Mouse (Mus musculus) kidney, adult 9 months (tissue): ENCODE data around the gene Uggt2.
"Not testable (repeated sequence)": the region's sequence is repeated elsewhere in the genome, so short reads cannot be mapped to it uniquely, and the experiment has no call there.

Experiments
- DNase-seq: peaks from one replicate; pipeline ENCODE4 v3.0.0; 2022

Gene Uggt2

DNA sequence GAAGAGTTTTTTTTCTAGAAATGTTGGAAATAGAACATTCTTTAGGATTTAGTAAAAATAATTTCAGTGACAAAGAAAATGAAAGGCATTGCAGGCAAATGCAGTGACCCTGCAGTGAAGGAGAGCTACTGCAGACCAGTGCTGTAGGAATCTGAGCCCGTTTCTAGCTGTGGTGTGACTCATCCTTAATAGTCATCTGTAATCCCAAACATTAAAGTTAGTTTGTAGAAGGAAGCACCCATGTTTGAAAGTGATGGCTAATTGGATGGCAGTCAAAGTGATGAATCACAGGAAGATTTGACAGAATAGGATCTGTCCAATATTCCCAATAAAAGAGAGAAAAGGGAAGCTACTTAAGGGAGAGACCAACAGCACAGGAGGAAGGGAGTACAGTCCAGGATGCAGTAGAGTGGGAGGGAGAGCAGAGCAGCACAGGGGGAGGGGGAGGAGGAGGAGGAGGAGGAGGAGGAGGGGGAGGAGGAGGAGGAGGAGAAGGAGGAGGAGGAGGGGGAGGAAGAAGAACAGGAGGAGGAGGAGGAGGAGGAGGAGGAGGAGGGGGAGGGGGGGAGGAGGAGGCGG, 71.5 kb downstream of the Uggt2 start:
- no peak for DNase-seq

DNA sequence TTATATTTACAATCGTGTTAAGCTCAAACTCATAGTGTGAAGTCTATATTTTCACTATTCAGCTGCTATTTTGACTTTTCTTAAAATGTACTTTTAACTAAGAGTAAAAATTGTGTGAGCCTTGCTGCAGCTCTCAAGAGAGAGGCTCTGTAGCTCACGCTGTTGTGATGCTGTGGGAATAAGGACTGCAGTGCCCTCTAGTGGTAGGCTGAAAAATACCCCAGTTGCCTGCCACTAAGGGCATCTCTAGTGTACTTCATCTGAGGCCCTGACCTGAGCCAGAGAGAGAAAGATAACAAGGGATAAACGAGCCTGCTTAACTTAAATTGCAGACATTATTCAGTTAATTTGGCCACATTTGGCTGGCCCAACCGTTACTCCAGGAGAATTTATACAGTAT, 72.1 kb downstream of the Uggt2 start:
- peak; percentile 81 for DNase-seq

DNA sequence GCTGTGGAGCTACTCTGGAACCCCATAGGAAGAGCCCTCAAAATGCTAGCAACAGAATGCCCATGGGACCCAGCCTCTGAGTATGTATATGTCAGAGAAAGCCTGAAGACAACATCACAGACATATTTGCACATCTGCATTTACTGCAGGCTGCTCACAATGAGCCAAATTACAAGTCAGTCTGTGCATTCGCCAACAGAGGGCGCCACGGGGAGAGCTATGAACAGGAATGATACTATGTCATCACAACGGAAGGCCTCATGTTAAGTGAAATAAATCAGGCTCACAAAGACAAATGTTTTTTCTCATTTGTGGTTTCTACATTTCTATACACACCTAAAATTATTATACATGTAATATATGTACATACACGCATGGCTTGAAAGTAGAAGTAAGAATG, 73.3 kb downstream of the Uggt2 start:
- DNase-seq, result peak; percentile 22

DNA sequence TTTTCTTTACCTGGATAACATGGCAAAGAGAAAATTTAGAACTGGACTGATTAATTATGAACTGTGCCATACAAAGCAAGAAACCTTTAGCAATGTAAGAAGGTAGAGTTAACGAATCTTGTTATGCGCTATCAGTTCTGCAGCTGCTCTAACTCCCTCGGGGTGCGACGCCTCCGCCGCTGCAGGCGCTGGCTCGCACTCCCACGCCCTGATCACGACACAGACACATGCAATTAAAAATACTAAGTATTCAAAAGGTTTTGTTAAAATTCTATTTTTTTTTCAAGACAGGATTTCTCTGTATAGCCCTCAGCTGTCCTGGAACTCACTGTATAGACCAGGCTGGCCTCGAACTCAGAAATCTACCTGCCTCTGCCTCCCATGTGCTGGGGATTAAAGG, 85.7 kb downstream of the Uggt2 start:
- DNase-seq, result no peak

DNA sequence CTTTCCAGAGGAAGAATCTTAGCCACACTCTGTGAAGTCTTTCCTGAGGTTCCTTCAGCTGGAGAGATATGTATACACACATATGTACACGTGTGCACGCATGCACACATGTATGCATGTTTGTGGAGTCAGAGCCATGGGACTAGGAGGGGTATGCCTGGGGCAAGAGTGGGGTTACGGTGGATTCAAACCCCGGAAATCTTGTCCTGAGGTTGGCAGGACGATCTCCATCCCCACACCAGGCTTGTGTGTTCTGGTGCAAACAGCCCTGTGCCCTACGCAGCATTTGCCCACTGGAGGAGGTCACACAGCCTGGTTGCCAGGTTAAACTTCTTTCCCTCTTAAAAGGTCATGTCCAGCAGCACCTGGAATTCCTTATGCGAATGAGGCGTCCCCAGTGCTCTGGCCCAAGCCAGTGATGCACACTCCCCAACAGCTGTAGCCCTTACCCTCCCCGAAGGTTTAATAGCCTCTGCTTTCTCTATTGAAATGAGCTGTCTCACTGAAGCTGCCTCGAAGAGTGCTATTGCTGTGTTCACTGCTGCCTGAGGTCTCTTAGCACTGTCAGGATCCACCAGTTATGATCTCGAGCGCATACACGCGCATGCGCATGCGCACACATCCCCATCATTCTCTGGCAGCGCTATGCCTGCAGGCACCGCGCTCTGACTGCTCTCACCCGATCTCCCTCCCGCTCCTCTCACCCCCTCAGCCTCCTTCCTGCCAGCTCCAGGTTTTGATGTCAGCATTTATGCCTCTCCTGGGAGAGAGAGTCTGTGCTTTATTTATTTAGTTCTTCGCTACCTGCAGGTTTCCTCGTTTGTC, 86.4 kb downstream of the Uggt2 start:
- DNase-seq, result peak; percentile 26

DNA sequence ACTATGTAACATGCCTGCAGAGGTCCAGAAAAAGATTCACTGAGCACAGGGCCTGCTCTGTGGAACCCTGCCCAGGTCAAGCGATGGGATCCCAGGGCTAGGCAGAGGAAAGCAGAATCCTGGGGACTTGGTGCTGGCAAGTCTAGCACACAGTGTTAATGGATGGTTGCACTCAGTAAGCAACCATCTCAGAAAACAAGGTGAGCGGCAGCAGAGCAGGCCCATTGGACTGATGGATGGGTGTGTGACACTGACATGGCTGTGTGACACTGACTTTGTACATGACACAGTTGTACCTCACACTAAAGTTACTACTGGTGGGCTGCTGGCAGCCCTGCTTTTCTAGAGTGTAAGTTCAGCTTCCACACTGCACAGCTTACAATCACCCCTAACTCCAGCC, 89.7 kb downstream of the Uggt2 start:
- DNase-seq, result no peak

DNA sequence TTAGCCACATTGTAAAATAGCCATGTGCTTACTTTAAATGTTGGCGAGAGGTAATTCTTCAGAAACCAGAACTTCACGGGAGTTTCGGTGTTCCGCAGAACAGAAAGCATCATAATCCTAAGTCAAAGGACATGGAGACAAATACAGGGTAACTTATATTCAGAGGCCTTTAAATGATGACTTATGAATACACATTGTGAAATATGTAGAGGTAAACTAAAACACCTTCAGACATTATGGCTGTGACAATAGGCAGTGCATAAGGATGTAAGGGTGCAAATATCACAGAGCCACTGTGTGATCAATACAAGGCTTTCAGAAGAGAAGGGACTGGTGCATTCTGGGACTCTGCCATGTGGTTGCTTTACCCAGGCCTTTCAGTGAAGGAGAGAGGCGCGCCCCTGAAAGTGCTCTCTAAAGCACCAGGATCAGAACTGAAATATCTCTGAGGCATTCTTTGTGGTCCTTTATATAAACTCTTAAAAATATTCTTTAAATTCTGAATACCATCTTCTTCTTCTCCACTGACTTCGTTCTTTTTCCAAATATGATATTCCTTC, 91.1 kb downstream of the Uggt2 start:
- no peak for DNase-seq

DNA sequence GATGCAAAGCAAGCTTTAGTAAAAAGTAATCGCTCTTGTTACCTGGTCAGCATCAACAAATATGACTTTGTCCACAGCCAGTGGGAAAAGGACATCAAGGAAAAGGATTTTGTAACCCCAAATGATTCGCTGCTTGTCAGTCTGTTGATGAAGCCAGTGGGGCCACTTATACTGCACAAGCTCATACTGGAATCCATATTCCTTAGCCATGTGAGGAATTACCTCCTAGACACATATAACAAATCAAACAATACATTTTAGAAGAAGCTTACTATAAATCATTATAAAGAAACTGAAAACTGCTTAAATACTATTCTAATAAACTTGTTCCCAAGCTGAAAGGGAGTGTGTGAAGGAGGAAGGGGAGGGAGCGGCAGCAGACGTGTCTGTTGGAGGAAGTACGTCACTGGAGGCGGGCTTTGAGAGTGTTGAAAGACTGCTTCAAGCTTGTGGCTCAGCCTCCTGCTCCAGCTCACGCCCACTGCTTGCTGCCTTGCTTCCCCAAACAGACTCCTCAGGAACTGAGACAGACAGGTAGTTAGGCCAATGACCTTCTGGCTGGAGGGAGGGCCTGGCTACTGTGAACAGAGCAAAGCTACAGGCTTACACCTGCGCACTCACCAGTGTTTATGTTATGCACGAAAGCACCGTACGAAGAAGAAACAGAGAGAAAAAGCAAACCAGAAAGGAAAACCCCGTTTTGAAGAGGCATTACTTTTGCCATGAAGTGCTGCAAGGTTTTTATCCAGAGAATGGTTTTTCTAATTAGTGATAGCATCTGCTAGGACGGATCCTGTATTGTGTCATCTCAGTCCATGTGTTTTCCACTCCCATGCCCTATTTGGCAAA, 91.9 kb downstream of the Uggt2 start:
- DNase-seq, result peak; percentile 99

DNA sequence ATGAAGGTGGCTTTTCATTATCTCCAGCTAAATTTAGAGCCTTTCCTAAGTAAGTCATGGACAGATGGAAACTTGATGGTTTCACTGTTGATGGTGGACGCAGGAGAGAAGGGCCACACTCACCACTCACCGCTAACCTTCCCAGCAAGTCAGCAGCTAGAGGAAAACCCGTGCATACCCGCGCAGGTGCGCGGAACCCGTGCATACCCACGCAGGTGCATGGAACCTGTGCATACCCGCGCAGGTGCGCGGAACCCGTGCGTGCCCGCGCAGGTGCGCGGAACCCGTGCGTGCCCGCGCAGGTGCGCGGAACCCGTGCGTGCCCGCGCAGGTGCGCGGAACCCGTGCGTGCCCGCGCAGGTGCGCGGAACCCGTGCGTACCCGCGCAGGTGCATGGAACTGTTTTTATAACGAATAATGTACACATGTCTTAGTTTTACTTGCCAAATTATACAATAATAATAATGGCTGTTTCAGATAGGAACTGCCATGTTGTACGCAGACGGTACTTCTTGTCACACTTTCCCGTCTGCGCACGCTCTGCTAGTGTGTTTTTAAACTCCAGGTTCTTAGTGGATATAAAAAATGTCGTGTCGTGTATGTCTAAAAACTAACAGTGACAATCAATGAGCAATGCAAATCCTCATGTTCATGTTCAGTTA, 92.7 kb downstream of the Uggt2 start:
- peak; percentile 28 for DNase-seq

DNA sequence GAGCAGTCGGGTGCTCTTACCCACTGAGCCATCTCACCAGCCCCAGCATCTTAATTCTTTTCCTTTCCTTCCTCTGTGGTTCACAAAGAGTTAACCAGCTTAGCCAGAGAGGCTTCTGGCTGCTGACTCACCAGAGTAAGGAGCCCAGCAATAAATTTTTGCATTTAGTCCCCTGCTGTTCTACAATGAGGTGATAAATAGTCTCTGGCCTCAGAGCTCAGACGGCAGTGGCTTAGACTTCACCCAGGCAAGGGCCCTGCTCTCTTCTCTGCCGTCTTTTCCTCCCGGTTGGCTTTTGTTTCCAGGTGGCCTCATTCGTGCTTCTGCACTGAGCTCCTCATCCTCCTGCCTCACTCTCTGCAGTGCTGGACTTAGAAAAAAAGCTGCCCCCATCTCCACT, 93.4 kb downstream of the Uggt2 start:
- DNase-seq, result no peak

DNA sequence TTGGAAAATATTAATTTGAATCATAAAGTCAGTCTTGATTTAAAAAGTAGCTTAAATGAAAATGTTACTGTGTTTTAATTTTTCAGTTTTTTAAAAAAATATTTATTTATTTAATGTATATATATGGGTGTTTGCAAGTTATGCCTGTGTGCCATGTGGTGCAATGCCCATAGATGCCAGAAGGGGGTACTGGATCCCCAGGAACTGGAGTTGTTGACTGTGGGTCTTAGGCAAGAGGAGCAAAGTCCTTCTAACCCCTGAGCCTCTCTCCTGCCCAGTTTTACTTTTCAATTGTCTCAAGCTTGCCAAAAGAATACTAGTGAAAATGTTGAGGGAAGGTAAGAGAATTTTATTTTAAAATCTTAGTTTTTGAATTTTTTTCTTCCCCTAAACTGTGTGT, 95.9 kb downstream of the Uggt2 start:
- DNase-seq, result peak; percentile 73

DNA sequence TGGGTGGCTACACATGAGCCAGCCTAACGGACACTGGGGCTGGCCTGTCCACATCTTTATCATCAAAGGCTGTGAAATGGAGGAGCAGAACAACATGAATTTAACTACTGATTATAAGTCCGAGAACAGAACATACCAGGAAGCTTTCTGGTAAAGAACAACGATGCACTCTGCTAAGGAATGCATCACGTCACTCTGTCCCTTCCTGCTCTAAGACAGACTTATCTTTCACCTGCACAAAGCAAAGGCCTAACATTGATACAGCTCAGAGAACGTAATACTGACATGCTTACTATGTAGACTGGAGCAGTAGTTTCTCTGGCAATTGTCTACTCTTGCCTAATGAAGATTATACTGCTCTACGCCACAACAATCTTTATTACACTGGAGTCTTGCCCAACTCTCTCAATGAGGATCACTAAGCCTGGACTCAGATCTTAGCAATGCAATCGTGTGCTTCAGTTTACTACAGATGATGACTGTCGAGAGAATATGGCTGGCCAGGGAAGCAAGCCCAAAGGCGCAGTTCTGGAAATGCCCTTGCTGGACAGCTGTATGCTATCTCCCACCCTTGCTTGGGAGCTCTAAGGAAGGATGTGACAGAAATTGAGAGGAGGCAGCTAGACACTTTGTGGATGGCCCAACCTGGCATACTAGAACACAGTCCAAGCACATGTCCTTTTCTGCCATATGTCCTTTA, 103.9 kb downstream of the Uggt2 start:
- no peak for DNase-seq

DNA sequence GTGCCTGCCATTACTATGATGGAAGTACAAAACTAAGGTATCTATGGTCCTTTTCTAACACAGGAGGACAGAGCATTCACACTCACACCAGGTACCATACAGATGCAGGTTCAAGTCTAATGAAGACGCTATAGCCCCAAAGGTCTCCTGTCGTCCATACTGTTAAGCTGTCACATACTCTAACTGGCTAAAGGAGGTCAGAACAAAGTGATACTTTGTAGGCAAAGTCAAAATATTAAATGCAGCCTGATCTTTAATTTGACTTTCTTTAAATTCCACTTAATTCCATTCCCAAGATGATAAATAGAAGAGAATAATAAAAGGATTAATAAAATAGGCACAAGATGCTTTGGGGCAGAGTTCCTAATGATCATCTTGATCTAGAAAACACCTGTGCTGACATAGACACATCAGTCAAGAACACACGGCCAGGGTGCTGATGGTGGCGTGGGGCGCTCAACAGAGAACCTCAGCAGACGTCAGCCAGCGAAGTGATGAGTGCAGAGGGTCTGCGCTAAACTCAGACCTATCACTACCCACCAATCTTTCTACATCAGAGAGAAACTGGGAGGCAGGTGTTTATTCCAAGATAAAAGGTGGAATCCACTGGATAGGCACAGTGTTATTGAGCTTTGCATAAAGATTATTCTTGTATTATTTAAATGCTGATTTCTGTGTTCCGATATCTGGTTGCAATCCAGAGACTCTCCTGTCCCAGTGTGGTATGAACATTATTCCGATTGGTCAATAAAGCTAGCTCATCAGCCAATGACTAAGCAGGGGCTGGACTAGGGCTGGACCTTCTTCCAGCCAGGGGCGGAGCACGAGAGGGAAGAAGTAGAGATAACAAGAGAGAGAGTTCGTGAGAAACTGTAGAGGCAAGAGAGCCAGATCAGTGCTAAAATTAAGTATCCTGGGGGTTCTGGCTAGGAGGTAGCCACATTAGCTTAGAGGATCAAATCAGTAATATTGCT, 111.4 kb downstream of the Uggt2 start:
- no peak for DNase-seq

DNA sequence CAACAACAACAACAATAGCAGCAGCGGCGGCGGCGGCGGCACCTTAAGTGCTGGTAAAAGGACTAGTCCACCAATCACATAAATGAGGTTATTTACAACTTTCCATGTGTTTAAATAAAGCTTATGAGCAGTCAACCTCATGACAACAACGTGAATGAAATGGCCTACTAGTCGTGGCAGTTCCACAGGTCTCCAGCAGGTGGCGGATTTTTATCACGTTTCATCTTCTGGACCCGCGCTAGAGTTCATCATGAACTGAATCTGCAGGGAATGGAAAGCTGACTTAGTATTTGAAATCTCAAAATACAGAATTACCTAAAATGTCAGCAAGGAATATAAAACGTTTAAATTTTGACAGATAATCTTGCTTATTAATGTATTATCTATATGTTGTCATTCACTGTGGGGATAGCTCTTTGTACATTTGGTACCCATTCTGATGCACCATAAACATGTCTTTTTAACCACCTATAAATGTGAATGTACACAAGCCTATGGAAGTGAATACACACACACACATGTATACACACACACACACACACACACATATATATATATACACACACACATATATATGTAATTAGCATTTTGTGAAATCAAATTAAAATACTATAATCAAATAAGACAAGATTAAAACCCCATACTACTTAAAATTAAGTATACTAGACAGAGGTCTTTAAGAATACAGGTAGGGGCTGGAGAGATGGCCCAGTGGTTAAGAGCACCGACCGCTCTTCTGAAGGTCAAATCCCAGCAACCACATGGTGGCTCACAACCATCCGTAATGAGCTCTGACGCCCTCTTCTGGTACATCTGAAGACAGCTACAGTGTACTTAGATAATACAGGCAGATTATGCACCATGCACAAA, 112.3 kb downstream of the Uggt2 start:
- peak; percentile 77 for DNase-seq

DNA sequence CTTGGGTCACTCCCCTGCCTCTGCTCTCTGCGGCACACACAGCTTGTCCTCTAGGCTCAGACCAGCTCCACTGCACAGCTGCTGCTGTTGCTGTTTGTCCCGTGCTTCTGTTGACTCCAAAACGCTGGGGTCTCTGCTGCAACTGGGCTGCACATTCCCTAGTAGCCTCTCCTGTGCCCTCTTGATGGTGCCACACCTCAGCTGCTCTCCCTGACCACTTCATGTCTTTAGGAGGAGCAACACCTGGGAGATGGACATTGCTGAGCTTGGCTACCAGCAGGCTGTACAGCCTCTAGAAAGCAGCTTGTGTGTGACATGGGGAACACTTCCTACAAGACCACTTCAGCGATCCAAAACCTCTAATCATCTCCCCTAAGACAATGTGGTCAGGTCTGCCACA, 115.1 kb downstream of the Uggt2 start:
- no peak for DNase-seq

DNA sequence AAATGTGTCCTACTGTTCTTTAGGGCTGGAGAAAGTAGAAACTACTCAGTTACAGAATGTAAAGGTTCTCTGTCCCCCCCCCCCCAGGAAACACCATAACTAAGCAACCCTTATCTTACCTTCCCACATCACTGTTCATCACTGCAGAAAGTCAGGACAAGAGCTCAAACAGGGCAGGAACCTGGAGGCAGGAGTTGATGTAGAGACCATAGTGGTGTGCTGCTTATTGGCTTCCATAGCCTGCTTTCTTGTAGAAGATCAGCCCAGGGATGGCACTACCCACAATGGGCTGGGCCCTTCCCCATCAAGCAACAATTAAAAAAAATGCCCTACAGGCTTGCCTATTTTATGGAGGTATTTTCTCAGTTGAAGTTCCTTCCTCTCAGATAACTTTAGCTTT, 115.8 kb downstream of the Uggt2 start:
- no peak for DNase-seq

DNA sequence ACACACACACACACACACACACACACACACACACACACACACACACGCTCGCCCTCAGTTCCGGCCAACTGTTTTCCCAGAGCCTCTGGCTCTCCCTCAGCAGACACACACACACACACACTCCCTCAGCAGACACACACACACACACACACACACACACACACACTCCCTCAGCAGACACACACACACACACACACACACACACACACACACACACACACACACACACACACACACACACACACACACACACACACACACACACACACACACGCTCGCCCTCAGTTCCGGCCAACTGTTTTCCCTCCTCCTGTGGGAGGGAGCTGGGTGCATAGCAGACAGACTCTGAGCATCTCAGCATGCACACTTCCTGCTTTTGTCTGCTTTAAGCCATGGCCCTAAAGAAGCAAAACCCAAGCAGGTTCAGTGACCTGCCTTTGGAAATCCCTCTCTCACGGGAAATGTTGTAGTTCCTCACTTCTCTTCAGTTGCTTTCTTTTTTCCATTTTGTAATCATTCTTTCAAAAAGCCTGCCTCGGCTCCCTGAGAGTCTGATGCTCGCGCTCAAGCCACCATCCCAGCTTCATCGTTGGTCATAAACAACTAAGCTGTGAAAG, 116.7 kb downstream of the Uggt2 start:
- DNase-seq, result not testable (repeated sequence)

DNA sequence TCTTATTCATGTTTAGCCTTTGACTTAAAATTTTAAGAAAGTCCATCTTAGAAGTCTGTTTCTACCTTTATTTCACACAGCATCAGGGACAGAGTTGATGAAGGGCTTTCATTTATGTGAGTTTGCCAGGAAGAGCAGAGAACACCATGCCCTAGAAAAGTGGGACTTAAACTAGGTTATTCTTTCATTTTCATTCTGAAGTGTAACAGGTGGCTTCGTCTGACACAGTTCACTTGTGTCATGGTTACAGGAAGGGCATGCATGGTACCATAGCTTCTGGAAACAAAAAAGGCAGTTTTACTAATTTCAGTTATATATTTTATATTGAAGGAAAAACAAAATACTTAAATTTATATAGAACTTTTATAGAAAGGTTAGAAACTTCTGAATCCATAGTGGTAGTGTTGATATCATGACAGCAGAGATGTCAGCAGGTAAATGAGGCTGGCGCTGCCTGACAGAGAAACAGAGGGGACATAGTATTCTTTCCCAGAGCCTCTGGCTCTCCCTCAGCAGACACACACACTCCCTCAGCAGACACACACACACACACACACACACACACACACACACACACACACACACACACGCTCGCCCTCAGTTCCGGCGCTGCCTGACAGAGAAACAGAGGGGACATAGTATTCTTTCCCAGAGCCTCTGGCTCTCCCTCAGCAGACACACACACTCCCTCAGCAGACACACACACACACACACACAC, 117.4 kb downstream of the Uggt2 start:
- DNase-seq, result not testable (repeated sequence)

DNA sequence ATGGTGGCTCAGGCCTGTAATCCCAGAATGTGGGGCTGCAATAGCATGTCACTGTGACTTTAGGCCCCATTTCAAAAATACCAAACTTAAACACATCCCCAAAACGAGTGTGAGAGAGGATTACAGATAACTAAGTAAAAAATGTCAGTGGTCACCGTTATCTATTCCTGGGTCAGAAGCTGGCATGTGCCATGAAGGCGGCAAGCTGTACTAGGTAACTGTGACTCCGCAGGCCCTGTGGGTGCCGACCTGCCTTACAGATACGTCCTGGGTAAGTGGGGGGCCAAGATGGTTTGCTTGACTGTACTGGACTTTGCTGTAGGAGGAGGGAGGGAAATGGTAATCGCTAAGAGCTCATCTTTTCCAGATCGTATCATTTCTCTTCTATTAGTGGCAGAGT, 118.3 kb downstream of the Uggt2 start:
- no peak for DNase-seq
